Mouse (Mus musculus) splenic B cell, adult 2 months (primary cell): ENCODE measurements around the gene Gm29776.

ENCODE experiments used
- DNase-seq: peaks from one replicate; pipeline ENCODE4 v3.0.0-alpha.2; 2011; ENCODE audit warnings: low read depth, low spot score
- H3K27me3 ChIP-seq: 2 replicates; pipeline ENCODE4 v1.6.1; 2012; ENCODE audit warnings: mild to moderate bottlenecking, low read length, moderate library complexity, mixed read lengths; ENCODE audit not compliant: control insufficient read depth, poor library complexity, insufficient read depth, severe bottlenecking
- H3K36me3 ChIP-seq: 2 replicates; pipeline ENCODE4 v1.6.1; 2012; ENCODE audit warnings: mild to moderate bottlenecking, low read length, moderate library complexity, mixed read lengths; ENCODE audit not compliant: control insufficient read depth, poor library complexity, insufficient read depth, severe bottlenecking

Gm29776 gene

GRCm38 (mm10) chr14:54687251-54687650, 11.4 kb downstream of the Gm29776 start:
- Histone ChIP-seq H3K36me3 (peaks cover 7% of the 10 kb centered on the region; the same call in 1 of the 2 replicates), H3K27me3 (no peaks in the 10 kb centered on the region)
- peak; percentile 9 for DNase-seq

- H3K36me3 ChIP-seq: peaks cover 7% of the 10 kb centered on the region; the same call in 1 of the 2 replicates
- DNase-seq: peak; percentile 100
- H3K27me3 ChIP-seq: no peaks in the 10 kb centered on the region
Observed at GRCm38 (mm10) chr14:54686522-54687143, 12.0 kb downstream of the Gm29776 start, which contains the start of gene Acin1. TSS of gene Acin1 (minus strand) at chr14:54686931.

- Histone ChIP-seq H3K36me3 (peaks cover 7% of the 10 kb centered on the region; the same call in 1 of the 2 replicates), H3K27me3 (no peaks in the 10 kb centered on the region)
- DNase-seq: peak; percentile 83
Observed at GRCm38 (mm10) chr14:54686063-54686521, 12.5 kb downstream of the Gm29776 start, which contains the start of gene 1700123O20Rik. TSS of gene 1700123O20Rik (plus strand) at chr14:54686216.

GRCm38 (mm10) chr14:54685471-54685870, 13.2 kb downstream of the Gm29776 start:
- no peak for DNase-seq
- no peaks in the 10 kb centered on the region for H3K27me3 ChIP-seq

GRCm38 (mm10) chr14:54682396-54682795, 16.2 kb downstream of the Gm29776 start:
- H3K27me3 ChIP-seq: no peaks in the 10 kb centered on the region
- DNase-seq: no peak
- peaks cover 11% of the 10 kb centered on the region for H3K36me3 ChIP-seq

More at GRCm38 (mm10) chr14:54685471-54685870, 13.2 kb downstream of the Gm29776 start:
- H3K36me3 ChIP-seq: peaks cover 4% of the 10 kb centered on the region; the same call in 1 of the 2 replicates

- DNase-seq: no peak
Observed at GRCm38 (mm10) chr14:54678657-54679304, 19.9 kb downstream of the Gm29776 start.

GRCm38 (mm10) chr14:54676290-54676689, 22.3 kb downstream of the Gm29776 start:
- DNase-seq: no peak
- Histone ChIP-seq H3K27me3 (no peaks in the 10 kb centered on the region), H3K36me3 (peaks cover 24% of the 10 kb centered on the region)

More at GRCm38 (mm10) chr14:54678657-54679304, 19.9 kb downstream of the Gm29776 start:
- H3K36me3 ChIP-seq: peaks cover 25% of the 10 kb centered on the region
- H3K27me3 ChIP-seq: no peaks in the 10 kb centered on the region

- H3K36me3 ChIP-seq: peaks cover 21% of the 10 kb centered on the region
- no peak for DNase-seq
- H3K27me3 ChIP-seq: no peaks in the 10 kb centered on the region
Observed at GRCm38 (mm10) chr14:54674317-54674716, 24.3 kb downstream of the Gm29776 start.

- DNase-seq: peak; percentile 65
- Histone ChIP-seq H3K27me3 (no peaks in the 10 kb centered on the region), H3K36me3 (peaks cover 17% of the 10 kb centered on the region)
Observed at GRCm38 (mm10) chr14:54669381-54669780, 29.3 kb downstream of the Gm29776 start.

GRCm38 (mm10) chr14:54664477-54665222, 34.0 kb downstream of the Gm29776 start:
- no peak for DNase-seq
- Histone ChIP-seq H3K36me3 (peaks cover 27% of the 10 kb centered on the region), H3K27me3 (no peaks in the 10 kb centered on the region)

- no peak for DNase-seq
- H3K36me3 ChIP-seq: peaks cover 34% of the 10 kb centered on the region
- H3K27me3 ChIP-seq: no peaks in the 10 kb centered on the region
Observed at GRCm38 (mm10) chr14:54660009-54660408, 38.6 kb downstream of the Gm29776 start.

GRCm38 (mm10) chr14:54653496-54653895, 45.1 kb downstream of the Gm29776 start:
- H3K27me3 ChIP-seq: no peaks in the 10 kb centered on the region
- peaks cover 18% of the 10 kb centered on the region for H3K36me3 ChIP-seq
- DNase-seq: peak; percentile 79

- no peak for DNase-seq
Observed at GRCm38 (mm10) chr14:54652787-54653186, 45.8 kb downstream of the Gm29776 start.

GRCm38 (mm10) chr14:54651556-54651955, 47.1 kb downstream of the Gm29776 start:
- H3K36me3 ChIP-seq: peaks cover 17% of the 10 kb centered on the region
- DNase-seq: no peak
- no peaks in the 10 kb centered on the region for H3K27me3 ChIP-seq

More at GRCm38 (mm10) chr14:54652787-54653186, 45.8 kb downstream of the Gm29776 start:
- H3K36me3 ChIP-seq: peaks cover 18% of the 10 kb centered on the region
- H3K27me3 ChIP-seq: no peaks in the 10 kb centered on the region
